Mouse (Mus musculus) layer of hippocampus, adult 8-10 months (tissue): Measurements from ENCODE around the gene BC049352. TPM values are rescaled to one million over a fixed set of nuclear protein-coding genes. Genes with fewer than 3 reads are reported as not detected.

Experiments
- DNase-seq, 2 experiments: peaks; one replicate each; pipeline ENCODE4 v3.0.0; 2022; ENCODE audit warnings: low spot score in 2 of 2
- total RNA-seq, 4 experiments: library from RNA; stranded (reverse); gene quantifications; 2 replicates each; pipeline ENCODE4 v1.2.4; 2022

Gene BC049352
- total RNA-seq, 4 experiments from 2014 or later = 0.43 to 1.0 (median 0.59) TPM

- DNase-seq = no peak
Observed at GRCm38 (mm10) chr9:45188570-45189563, 7.1 kb downstream of the BC049352 start.

GRCm38 (mm10) chr9:45189661-45190174 lies 7.9 kb downstream of the BC049352 start:
- no peak for DNase-seq

- DNase-seq = no peak
Observed at GRCm38 (mm10) chr9:45195468-45195867, 13.7 kb downstream of the BC049352 start.

GRCm38 (mm10) chr9:45196125-45196830 lies 14.5 kb downstream of the BC049352 start:
- no peak for DNase-seq

- no peak for DNase-seq
Observed at GRCm38 (mm10) chr9:45197549-45197948, 15.7 kb downstream of the BC049352 start.

- DNase-seq = no peak
Observed at GRCm38 (mm10) chr9:45201319-45201947, 19.6 kb downstream of the BC049352 start.

- DNase-seq = no peak
Observed at GRCm38 (mm10) chr9:45202021-45202798, 20.4 kb downstream of the BC049352 start.

- DNase-seq = no peak
Observed at GRCm38 (mm10) chr9:45203797-45204410, 22.1 kb downstream of the BC049352 start, which contains the start of gene Tmprss4. Tmprss4 (minus strand) TSS chr9:45204092.

- DNase-seq = no peak
Observed at GRCm38 (mm10) chr9:45205143-45205542, 23.3 kb downstream of the BC049352 start.

- DNase-seq = no peak
Observed at GRCm38 (mm10) chr9:45206121-45206520, 24.3 kb downstream of the BC049352 start.

- no peak for DNase-seq
Observed at GRCm38 (mm10) chr9:45207015-45207743, 25.4 kb downstream of the BC049352 start.

- DNase-seq = no peak
Observed at GRCm38 (mm10) chr9:45212001-45212400, 30.2 kb downstream of the BC049352 start.

- no peak for DNase-seq
Observed at GRCm38 (mm10) chr9:45215526-45216179, 33.8 kb downstream of the BC049352 start.

- no peak for DNase-seq
Observed at GRCm38 (mm10) chr9:45219644-45220043, 37.8 kb downstream of the BC049352 start.

GRCm38 (mm10) chr9:45221567-45221966 lies 39.8 kb downstream of the BC049352 start:
- DNase-seq = peak; percentile 78 to 96

- DNase-seq = no peak
Observed at GRCm38 (mm10) chr9:45229359-45229758, 47.6 kb downstream of the BC049352 start.

GRCm38 (mm10) chr9:45235668-45236227 lies 53.9 kb downstream of the BC049352 start:
- no peak for DNase-seq

- no peak for DNase-seq
Observed at GRCm38 (mm10) chr9:45236744-45237143, 54.9 kb downstream of the BC049352 start.

GRCm38 (mm10) chr9:45241397-45241796 lies 59.6 kb downstream of the BC049352 start:
- no peak for DNase-seq
